Mouse (Mus musculus) forebrain, postnatal 0 days (tissue): ENCODE measurements at regions not wholly inside any gene's neighbourhood (a gene's known extent, or its start where the extent isn't known, plus 50 kb on each side); places are given as distances from the start of the nearest gene placed in this dataset.

ENCODE experiments used
- ATAC-seq: fragments of 200-750 bp; cut with Nextera tagmentation; 2 replicates; pipeline ENCODE4 v1.8.0; 2017; ENCODE audit warnings: mild to moderate bottlenecking, moderate library complexity
- DNase-seq: peaks from one replicate; pipeline ENCODE4 v3.0.0-alpha.2; 2015
- H3K27ac ChIP-seq: fragments of 300-500 bp; sonication (generic); 2 replicates; pipeline ENCODE4 v1.5.1; 2014; ENCODE audit warnings: low read depth, mild to moderate bottlenecking, antibody characterized with exemption, low read length, moderate library complexity, mixed read lengths
- H3K27me3 ChIP-seq: fragments of 300-500 bp; sonication (generic); 2 replicates; pipeline ENCODE4 v1.6.1; 2014; ENCODE audit warnings: mild to moderate bottlenecking, low read length, mixed read lengths; ENCODE audit not compliant: insufficient read depth
- H3K36me3 ChIP-seq: fragments of 300-500 bp; sonication (generic); 2 replicates; pipeline ENCODE4 v1.6.1; 2014; ENCODE audit warnings: mild to moderate bottlenecking, moderate library complexity; ENCODE audit not compliant: insufficient read depth
- H3K4me1 ChIP-seq: fragments of 300-500 bp; sonication (generic); 2 replicates; pipeline ENCODE4 v1.6.1; 2014; ENCODE audit warnings: antibody characterized with exemption; ENCODE audit not compliant: insufficient read depth
- H3K4me2 ChIP-seq: fragments of 300-500 bp; sonication (generic); 2 replicates; pipeline ENCODE4 v1.6.1; 2014; ENCODE audit warnings: low read depth, mild to moderate bottlenecking, moderate library complexity
- H3K4me3 ChIP-seq: fragments of 300-500 bp; sonication (generic); 2 replicates; pipeline ENCODE4 v1.5.1; 2014; ENCODE audit warnings: low read depth, low read length, mixed read lengths
- H3K9ac ChIP-seq: fragments of 300-500 bp; sonication (generic); 2 replicates; pipeline ENCODE4 v1.6.1; 2014; ENCODE audit warnings: mild to moderate bottlenecking
- H3K9me3 ChIP-seq: fragments of 300-500 bp; sonication (generic); 2 replicates; pipeline ENCODE4 v1.6.1; 2016; ENCODE audit warnings: low read length
- CTCF ChIP-seq: sonication (generic); IDR thresholded peaks from 2 replicates; pipeline ENCODE4 v1.5.1; 2016; ENCODE audit warnings: antibody characterized with exemption, control low read depth, low read depth
- WGBS: fragments of 180-500 bp; shearing (Covaris S2); extraction: QIAGEN DNeasy Blood & Tissue Kit; methylation state at CpG from one replicate; pipeline ENCODE4 v1.1.7; 2014; 5-methylcytosine and 5-hydroxymethylcytosine counted together

GRCm38 (mm10) chr17:3962176-3962575, 266.1 kb upstream of the Nox3 start:
- ATAC-seq (peak; percentile 78; the same call in 1 of the 2 replicates), DNase-seq (peak; percentile 54)
- Histone ChIP-seq H3K9me3 (no peaks in the 10 kb centered on the region), H3K4me3 (no peak overlapping the region), H3K36me3 (no peaks in the 10 kb centered on the region), H3K4me1 (no peaks in the 10 kb centered on the region), H3K9ac (no peak overlapping the region), H3K27ac (no peak overlapping the region), H3K4me2 (no peak overlapping the region), H3K27me3 (no peaks in the 10 kb centered on the region)
- no peak for TF ChIP-seq CTCF
- 56% methylated on average over 3 of the region's 3 CpGs for WGBS

GRCm38 (mm10) chr17:3946540-3946939, 250.5 kb upstream of the Nox3 start:
- ATAC-seq = no peak
- no peak overlapping the region for H3K9ac ChIP-seq
- H3K4me3 ChIP-seq = no peak overlapping the region
- no peak overlapping the region for H3K27ac ChIP-seq
- H3K36me3 ChIP-seq = no peaks in the 10 kb centered on the region
- H3K9me3 ChIP-seq = no peaks in the 10 kb centered on the region
- H3K4me1 ChIP-seq = no peaks in the 10 kb centered on the region
- DNase-seq = no peak
- WGBS = 84% methylated on average over 3 of the region's 3 CpGs
- H3K27me3 ChIP-seq = no peaks in the 10 kb centered on the region
- TF ChIP-seq CTCF = no peak
- no peak overlapping the region for H3K4me2 ChIP-seq

- Histone ChIP-seq H3K36me3 (no peaks in the 10 kb centered on the region), H3K4me1 (no peaks in the 10 kb centered on the region), H3K9me3 (no peaks in the 10 kb centered on the region), H3K4me3 (no peak overlapping the region), H3K4me2 (no peak overlapping the region), H3K27me3 (no peaks in the 10 kb centered on the region), H3K27ac (no peak overlapping the region), H3K9ac (no peak overlapping the region)
- no peak for TF ChIP-seq CTCF
- ATAC-seq (no peak), DNase-seq (peak; percentile 21)
- 73% methylated on average over 4 of the region's 4 CpGs for WGBS
Observed at GRCm38 (mm10) chr17:3936361-3936760, 240.3 kb upstream of the Nox3 start.

- DNase-seq (no peak), ATAC-seq (no peak)
- Histone ChIP-seq H3K36me3 (no peaks in the 10 kb centered on the region), H3K4me1 (no peaks in the 10 kb centered on the region), H3K27ac (no peak overlapping the region), H3K9me3 (no peaks in the 10 kb centered on the region), H3K27me3 (no peaks in the 10 kb centered on the region), H3K4me2 (no peak overlapping the region), H3K9ac (no peak overlapping the region), H3K4me3 (no peak overlapping the region)
- no peak for TF ChIP-seq CTCF
- WGBS = 50% methylated on average over 4 of the region's 4 CpGs
Observed at GRCm38 (mm10) chr17:3933208-3933607, 237.1 kb upstream of the Nox3 start.

GRCm38 (mm10) chr17:3932071-3932470, 236.0 kb upstream of the Nox3 start:
- TF ChIP-seq CTCF = peak; percentile 23; the same call in 1 of the 2 replicates
- Histone ChIP-seq H3K27ac (no peak overlapping the region), H3K9ac (no peak overlapping the region), H3K4me2 (no peak overlapping the region), H3K4me3 (no peak overlapping the region), H3K9me3 (no peaks in the 10 kb centered on the region), H3K4me1 (no peaks in the 10 kb centered on the region), H3K27me3 (no peaks in the 10 kb centered on the region), H3K36me3 (no peaks in the 10 kb centered on the region)
- ATAC-seq (no peak), DNase-seq (peak; percentile 35)
- WGBS = 65% methylated on average over 5 of the region's 5 CpGs

- Histone ChIP-seq H3K27me3 (no peaks in the 10 kb centered on the region), H3K27ac (no peak overlapping the region), H3K4me1 (no peaks in the 10 kb centered on the region), H3K4me3 (no peak overlapping the region), H3K9me3 (no peaks in the 10 kb centered on the region), H3K36me3 (no peaks in the 10 kb centered on the region), H3K4me2 (no peak overlapping the region), H3K9ac (no peak overlapping the region)
- peak; percentile 52 for DNase-seq
- no peak for ATAC-seq
- WGBS = 46% methylated on average over 4 of the region's 4 CpGs
- no peak for TF ChIP-seq CTCF
Observed at GRCm38 (mm10) chr17:3927106-3927505, 231.0 kb upstream of the Nox3 start.

GRCm38 (mm10) chr17:3920282-3920681, 224.2 kb upstream of the Nox3 start:
- DNase-seq = no peak
- no peaks in the 10 kb centered on the region for H3K36me3 ChIP-seq
- no peak overlapping the region for H3K9ac ChIP-seq
- H3K4me3 ChIP-seq = no peak overlapping the region
- no peaks in the 10 kb centered on the region for H3K27me3 ChIP-seq
- ATAC-seq = no peak
- no peaks in the 10 kb centered on the region for H3K4me1 ChIP-seq
- TF ChIP-seq CTCF = no peak
- H3K27ac ChIP-seq = no peak overlapping the region
- no peaks in the 10 kb centered on the region for H3K9me3 ChIP-seq
- no peak overlapping the region for H3K4me2 ChIP-seq

GRCm38 (mm10) chr17:3892826-3893225, 196.8 kb upstream of the Nox3 start:
- WGBS = 85% methylated on average over 3 of the region's 3 CpGs
- Histone ChIP-seq H3K27me3 (no peaks in the 10 kb centered on the region), H3K9ac (no peak overlapping the region), H3K4me1 (no peaks in the 10 kb centered on the region), H3K36me3 (no peaks in the 10 kb centered on the region), H3K4me3 (no peak overlapping the region), H3K9me3 (no peaks in the 10 kb centered on the region), H3K27ac (no peak overlapping the region), H3K4me2 (no peak overlapping the region)
- no peak for ATAC-seq
- TF ChIP-seq CTCF = no peak
- DNase-seq = no peak
